Mouse (Mus musculus): ENCODE results near the gene Slc17a4. TPM values are rescaled to one million over a fixed set of nuclear protein-coding genes. Genes with fewer than 3 reads are reported as not detected.
A peak's percentile ranks its signal among the peaks of the same experiment; 100 is the strongest.

Slc17a4 gene
- polyA plus RNA-seq, 1 experiment: not detected

DNA sequence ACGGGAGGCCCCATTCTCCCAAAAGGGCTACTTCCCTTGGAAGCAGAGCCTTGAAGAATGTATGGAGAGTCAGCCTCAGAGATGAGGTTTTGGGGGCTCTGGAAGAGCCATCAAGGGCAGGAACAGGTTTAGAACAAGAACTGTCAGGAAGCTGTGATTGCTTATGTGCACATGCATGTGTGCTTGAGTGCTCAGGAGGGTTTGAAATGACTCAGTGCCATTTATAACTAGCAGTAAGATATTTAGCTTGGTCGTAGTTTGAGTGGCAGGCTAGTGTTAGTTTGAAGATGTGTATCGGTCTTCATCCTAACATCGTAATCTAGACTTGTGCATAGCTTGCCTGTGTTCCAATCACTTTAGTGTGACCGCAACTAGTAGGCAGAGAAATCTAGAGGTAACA, 7.9 kb downstream of the Slc17a4 start:
- Histone ChIP-seq H3K27ac (ENCODE audit: insufficient read depth, low read length) (no peak overlapping the region), H3K4me3 (ENCODE audit: insufficient read depth, low read length) (no peak overlapping the region), H3K4me1 (ENCODE audit: control insufficient read depth, insufficient read depth, low read length) (no peaks in the 10 kb centered on the region)
- TF ChIP-seq POLR2A (IDR thresholded peaks at IDR 0.05; ENCODE audit: extremely low read depth, insufficient read depth, low read length): no peak
- no peak for TF ChIP-seq CTCF (IDR thresholded peaks at IDR 0.05; ENCODE audit: extremely low read depth, insufficient read depth, low read length)

DNA sequence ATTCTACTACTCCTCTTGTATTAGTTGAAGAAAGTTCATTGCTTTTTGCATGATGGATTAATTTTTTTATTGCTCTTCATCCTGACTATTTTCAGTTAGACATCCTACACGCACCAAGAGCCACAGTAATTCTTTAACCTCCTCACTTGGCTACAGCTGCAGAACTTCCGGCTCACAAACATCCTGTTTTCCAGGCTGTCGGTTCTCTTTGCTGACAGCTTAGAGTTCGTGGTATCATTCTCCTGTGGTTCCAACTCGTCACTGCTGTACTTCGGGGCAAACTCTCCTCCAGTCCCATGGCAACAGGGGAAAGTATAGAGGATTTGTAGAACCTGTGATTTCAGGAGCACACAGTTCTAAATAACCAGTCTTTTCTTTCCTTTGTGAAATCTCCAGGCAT, 16.6 kb downstream of the Slc17a4 start:
- H3K4me3 ChIP-seq (ENCODE audit: insufficient read depth, low read length): no peak overlapping the region
- H3K27ac ChIP-seq (ENCODE audit: insufficient read depth, low read length): no peak overlapping the region
- no peaks in the 10 kb centered on the region for H3K4me1 ChIP-seq (ENCODE audit: control insufficient read depth, insufficient read depth, low read length)
- TF ChIP-seq POLR2A (IDR thresholded peaks at IDR 0.05; ENCODE audit: extremely low read depth, insufficient read depth, low read length) (no peak), CTCF (IDR thresholded peaks at IDR 0.05; ENCODE audit: extremely low read depth, insufficient read depth, low read length) (no peak)

DNA sequence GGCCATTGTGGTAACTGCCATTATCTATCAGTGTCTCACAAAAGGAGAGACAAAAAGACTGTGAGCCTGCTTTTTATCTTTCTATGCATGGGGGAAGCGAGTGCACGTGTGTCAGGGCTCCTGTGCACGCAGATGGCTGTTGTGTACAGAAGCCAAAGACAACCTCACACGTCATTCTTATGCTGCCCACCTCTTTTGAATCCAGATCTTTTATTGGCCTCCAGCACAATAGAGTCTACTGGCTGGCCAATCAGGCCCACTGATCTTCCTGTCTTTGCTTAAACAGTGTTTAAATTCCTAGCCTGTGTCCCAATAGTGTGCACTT, 21.6 kb downstream of the Slc17a4 start:
- no peak overlapping the region for H3K4me3 ChIP-seq (ENCODE audit: insufficient read depth, low read length)
- TF ChIP-seq POLR2A (IDR thresholded peaks at IDR 0.05; ENCODE audit: extremely low read depth, insufficient read depth, low read length): no peak
- TF ChIP-seq CTCF (IDR thresholded peaks at IDR 0.05; ENCODE audit: extremely low read depth, insufficient read depth, low read length): no peak
- H3K4me1 ChIP-seq (ENCODE audit: control insufficient read depth, insufficient read depth, low read length): no peaks in the 10 kb centered on the region
- H3K27ac ChIP-seq (ENCODE audit: insufficient read depth, low read length): no peak overlapping the region

DNA sequence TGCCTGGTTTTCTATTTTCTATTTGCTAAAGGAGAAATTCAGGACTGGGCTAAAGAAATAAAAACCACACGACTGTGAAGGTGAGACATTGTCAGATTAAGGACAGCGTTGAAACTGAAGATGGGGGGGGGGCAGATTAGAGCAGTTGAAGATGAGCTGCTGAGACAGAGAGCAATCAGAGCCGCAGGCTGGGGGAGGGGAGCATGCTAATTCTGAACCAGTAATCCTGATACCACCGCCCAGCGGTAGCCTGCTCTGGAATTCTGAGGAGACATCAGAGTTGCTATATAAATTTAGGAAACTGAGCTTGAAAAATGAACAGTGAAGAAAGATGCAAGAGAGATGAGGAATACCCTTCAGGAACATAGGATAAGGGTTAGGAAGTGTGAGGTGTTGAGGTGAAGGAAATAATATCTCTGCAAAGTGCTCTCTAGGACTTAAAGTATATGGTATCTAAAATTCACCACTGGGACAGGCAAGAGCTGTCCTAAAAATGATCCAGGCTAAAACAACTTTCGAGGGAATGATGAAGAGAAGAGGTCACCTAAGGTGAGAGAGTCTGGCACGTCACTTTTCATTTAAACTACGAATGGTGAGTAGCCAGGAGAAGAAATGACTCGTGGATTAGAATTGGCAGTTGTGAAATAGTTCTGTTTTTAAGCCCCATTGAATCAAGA, 22.1 kb downstream of the Slc17a4 start:
- no peak for TF ChIP-seq POLR2A (IDR thresholded peaks at IDR 0.05; ENCODE audit: extremely low read depth, insufficient read depth, low read length)
- no peak for TF ChIP-seq CTCF (IDR thresholded peaks at IDR 0.05; ENCODE audit: extremely low read depth, insufficient read depth, low read length)
- Histone ChIP-seq H3K27ac (ENCODE audit: insufficient read depth, low read length) (no peak overlapping the region), H3K4me3 (ENCODE audit: insufficient read depth, low read length) (no peak overlapping the region), H3K4me1 (ENCODE audit: control insufficient read depth, insufficient read depth, low read length) (no peaks in the 10 kb centered on the region)

DNA sequence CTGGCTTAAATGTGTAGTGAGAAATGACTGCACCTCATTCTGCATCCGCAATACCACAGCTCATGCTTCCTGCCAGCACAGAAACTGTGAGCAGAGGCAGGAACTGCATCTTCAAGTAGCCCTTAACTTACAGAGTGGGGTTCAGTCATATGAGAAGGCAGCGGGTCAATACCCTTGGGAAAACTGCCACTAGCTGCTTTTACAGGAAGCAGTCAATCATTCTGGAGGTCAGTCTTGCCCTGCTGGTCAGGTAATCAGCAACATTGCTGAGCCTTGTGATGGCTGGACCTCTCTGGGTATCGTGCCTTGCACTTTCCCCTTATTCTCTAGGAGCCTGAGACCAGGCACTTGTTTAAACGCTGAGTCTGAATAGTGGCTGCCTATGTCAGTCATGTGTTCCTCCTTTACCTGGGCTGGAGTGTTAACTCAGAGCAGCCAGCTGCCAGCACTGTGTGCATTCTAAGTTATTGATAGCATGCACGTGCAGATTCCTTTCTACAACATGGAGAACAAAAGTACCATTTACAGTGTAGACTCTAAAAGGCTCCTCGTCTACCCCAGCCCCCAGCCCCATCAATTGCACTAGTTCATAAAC, 25.7 kb downstream of the Slc17a4 start:
- Histone ChIP-seq H3K4me3 (ENCODE audit: insufficient read depth, low read length) (no peak overlapping the region), H3K27ac (ENCODE audit: insufficient read depth, low read length) (no peak overlapping the region), H3K4me1 (ENCODE audit: control insufficient read depth, insufficient read depth, low read length) (no peaks in the 10 kb centered on the region)
- TF ChIP-seq CTCF (IDR thresholded peaks at IDR 0.05; ENCODE audit: extremely low read depth, insufficient read depth, low read length) (no peak), POLR2A (IDR thresholded peaks at IDR 0.05; ENCODE audit: extremely low read depth, insufficient read depth, low read length) (no peak)

DNA sequence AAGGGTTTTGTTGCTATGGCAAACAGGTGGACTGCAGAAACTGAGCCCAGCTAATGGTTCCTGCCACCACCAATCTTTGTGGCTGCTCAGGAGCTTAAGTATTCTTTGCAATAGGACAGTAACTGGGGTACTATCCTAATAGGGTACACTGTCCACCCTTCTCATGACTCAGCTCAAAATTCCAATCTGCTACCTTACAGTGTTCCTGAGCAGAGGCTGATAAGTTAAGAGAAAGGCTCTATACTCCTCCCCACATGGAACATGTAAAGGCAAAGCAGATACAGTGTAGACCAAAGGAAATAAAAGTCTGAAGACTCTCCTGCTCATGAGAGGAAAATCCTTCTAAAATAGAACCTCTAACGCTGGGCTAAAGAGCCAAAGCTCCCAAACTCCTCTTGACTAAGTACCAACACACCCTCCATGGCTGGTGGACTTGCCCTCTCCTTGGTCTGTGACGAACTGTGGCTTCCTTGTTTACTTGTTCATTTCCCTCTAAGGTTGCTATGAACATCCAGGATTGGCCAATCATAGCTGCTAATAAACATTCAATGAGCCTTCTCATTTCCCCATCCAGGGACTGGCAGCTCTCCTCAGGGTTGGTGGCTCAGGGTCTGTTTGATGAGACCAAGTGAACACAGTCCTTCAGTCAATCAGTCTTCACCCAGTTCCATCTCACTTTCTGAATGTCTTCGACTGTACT, 27.6 kb downstream of the Slc17a4 start:
- Histone ChIP-seq H3K27ac (ENCODE audit: insufficient read depth, low read length) (no peak overlapping the region), H3K4me1 (ENCODE audit: control insufficient read depth, insufficient read depth, low read length) (no peaks in the 10 kb centered on the region)
- TF ChIP-seq CTCF (IDR thresholded peaks at IDR 0.05; ENCODE audit: extremely low read depth, insufficient read depth, low read length) (no peak), POLR2A (IDR thresholded peaks at IDR 0.05; ENCODE audit: extremely low read depth, insufficient read depth, low read length) (no peak)

DNA sequence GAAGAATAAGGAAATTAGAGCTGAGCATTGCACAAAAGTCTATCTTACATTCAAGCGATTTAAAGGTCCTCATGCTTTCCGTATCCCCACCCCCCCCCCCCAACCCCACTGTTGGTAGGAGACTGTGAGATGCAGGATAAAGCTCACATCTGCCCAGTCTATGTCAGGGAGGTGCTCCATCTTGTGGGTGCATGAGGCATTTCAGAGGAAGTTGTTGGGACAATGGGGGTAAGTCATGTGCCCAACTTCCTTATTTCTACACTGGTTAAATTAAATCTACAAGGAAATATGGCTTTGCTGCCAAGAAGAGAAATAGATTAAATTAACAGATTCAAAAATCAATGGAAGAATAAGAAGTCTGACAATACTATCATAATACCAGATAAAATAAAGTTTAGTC, 29.3 kb downstream of the Slc17a4 start:
- Histone ChIP-seq H3K27ac (ENCODE audit: insufficient read depth, low read length) (no peak overlapping the region), H3K4me1 (ENCODE audit: control insufficient read depth, insufficient read depth, low read length) (no peaks in the 10 kb centered on the region), H3K4me3 (ENCODE audit: insufficient read depth, low read length) (no peak overlapping the region)
- TF ChIP-seq POLR2A (IDR thresholded peaks at IDR 0.05; ENCODE audit: extremely low read depth, insufficient read depth, low read length): no peak
- peak; percentile 57 for TF ChIP-seq CTCF (IDR thresholded peaks at IDR 0.05; ENCODE audit: extremely low read depth, insufficient read depth, low read length)

More for the DNA sequence above, 27.6 kb downstream of the Slc17a4 start:
- no peak overlapping the region for H3K4me3 ChIP-seq (ENCODE audit: insufficient read depth, low read length)

DNA sequence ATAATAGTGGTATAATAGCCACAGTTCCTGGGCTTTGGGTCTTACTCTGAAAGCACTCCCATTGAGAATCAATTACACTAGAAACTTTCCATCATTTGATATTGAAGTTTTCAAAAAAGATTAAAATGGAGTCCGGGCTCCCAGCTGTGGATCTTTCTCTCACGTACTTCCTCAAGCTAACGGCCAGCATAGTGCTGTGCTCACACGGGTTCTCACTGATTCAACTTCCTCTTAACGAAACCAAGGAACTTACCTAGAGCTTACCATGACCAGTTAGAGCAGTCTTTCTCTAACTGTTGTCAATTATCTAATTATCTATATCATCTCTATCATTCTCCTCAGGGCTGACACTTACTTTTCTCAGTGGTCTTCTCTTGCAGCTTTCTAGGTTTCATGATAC, 35.2 kb downstream of the Slc17a4 start:
- Histone ChIP-seq H3K27ac (ENCODE audit: insufficient read depth, low read length) (no peak overlapping the region), H3K4me1 (ENCODE audit: control insufficient read depth, insufficient read depth, low read length) (no peaks in the 10 kb centered on the region), H3K4me3 (ENCODE audit: insufficient read depth, low read length) (no peak overlapping the region)
- TF ChIP-seq CTCF (IDR thresholded peaks at IDR 0.05; ENCODE audit: extremely low read depth, insufficient read depth, low read length): no peak
- no peak for TF ChIP-seq POLR2A (IDR thresholded peaks at IDR 0.05; ENCODE audit: extremely low read depth, insufficient read depth, low read length)

DNA sequence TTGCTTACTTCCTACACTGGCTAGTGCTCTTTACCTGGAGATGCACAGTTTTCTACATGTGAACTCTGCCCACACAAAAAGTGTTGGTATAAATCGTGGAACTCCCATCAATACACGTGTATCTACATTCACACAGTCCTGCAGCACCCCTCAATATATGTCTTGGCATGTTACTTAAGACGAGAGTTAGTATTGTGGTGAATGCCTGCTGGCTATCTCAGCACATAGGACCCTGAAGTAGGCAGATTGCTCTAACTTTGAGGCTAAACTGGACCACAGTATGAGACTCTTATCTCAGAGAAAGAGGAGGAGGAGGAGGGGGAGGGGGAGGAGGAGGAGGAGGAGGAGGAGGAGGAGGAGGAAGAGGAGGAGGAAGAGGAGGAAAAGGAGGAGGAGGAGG, 35.7 kb downstream of the Slc17a4 start:
- Histone ChIP-seq H3K27ac (ENCODE audit: insufficient read depth, low read length) (no peak overlapping the region), H3K4me1 (ENCODE audit: control insufficient read depth, insufficient read depth, low read length) (no peaks in the 10 kb centered on the region), H3K4me3 (ENCODE audit: insufficient read depth, low read length) (no peak overlapping the region)
- TF ChIP-seq CTCF (IDR thresholded peaks at IDR 0.05; ENCODE audit: extremely low read depth, insufficient read depth, low read length): no peak
- TF ChIP-seq POLR2A (IDR thresholded peaks at IDR 0.05; ENCODE audit: extremely low read depth, insufficient read depth, low read length): no peak

DNA sequence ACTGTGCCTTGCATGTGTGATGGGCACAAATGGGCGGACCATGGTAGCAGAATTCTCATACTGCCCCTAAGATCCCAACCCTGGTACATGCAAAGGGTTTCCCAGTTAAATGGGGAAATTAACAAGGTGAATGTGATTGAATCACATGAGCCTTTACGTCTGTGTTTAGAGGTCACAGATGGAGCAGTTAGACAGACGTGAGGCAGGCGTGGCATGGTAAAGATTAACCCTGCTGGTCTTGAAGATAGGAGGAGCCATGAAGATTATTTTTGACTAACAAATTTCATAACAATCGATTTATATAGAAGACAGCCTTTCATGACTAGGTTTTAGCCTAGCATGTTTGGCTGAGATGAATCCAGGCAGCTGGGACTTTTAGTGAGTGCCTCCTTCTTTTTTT, 41.7 kb downstream of the Slc17a4 start:
- no peak overlapping the region for H3K4me3 ChIP-seq (ENCODE audit: insufficient read depth, low read length)
- H3K27ac ChIP-seq (ENCODE audit: insufficient read depth, low read length): no peak overlapping the region
- TF ChIP-seq CTCF (IDR thresholded peaks at IDR 0.05; ENCODE audit: extremely low read depth, insufficient read depth, low read length) (no peak), POLR2A (IDR thresholded peaks at IDR 0.05; ENCODE audit: extremely low read depth, insufficient read depth, low read length) (no peak)
- no peaks in the 10 kb centered on the region for H3K4me1 ChIP-seq (ENCODE audit: control insufficient read depth, insufficient read depth, low read length)
